15 mouse cellular contexts compared by ENCODE assay signal in genomic region chr6:103352405-103353124, GRCm38 (mm10).
DNase-seq lines count a peak whose midpoint lies in the region; ATAC-seq lines count a peak whose summit lies in the region.
"Had no signal": no experiment of that assay in that cellular context is flagged by ENCODE, and none has a peak within 500 bp of the region (broad histone marks: within the 10 kb centered on the region; RNA-seq: fewer than 3 reads in every experiment).

No protein-coding gene starts in this region.

- H3K4me3 ChIP-seq in forebrain, embryonic 15.5 days: no peak overlapping the region
- H3K4me3 ChIP-seq in forebrain, embryonic 10.5 days: no peak overlapping the region
- H3K4me3 ChIP-seq in midbrain, embryonic 16.5 days (ENCODE audit: low read depth, low read length): no peak overlapping the region
- H3K4me3 ChIP-seq in midbrain, embryonic 13.5 days (replicated peaks): no peak overlapping the region
- H3K4me3 ChIP-seq in hindbrain, embryonic 15.5 days: no peak overlapping the region
- no peak overlapping the region for H3K4me3 ChIP-seq in neural tube, embryonic 14.5 days (ENCODE audit: low read depth, low read length)
- no peak overlapping the region for H3K4me3 ChIP-seq in liver, embryonic 11.5 days (ENCODE audit: low read depth, low read length)
- H3K4me3 ChIP-seq: limb, embryonic 13.5 days; lung, embryonic 15.5 days; midbrain, embryonic 12.5 days had no signal

- H3K27me3 ChIP-seq in forebrain, embryonic 15.5 days: no peaks in the 10 kb centered on the region
- H3K27me3 ChIP-seq in forebrain, embryonic 10.5 days (ENCODE audit: poor library complexity, severe bottlenecking): no peaks in the 10 kb centered on the region
- H3K27me3 ChIP-seq in midbrain, embryonic 16.5 days (ENCODE audit: control insufficient read depth, insufficient read depth, low read depth, low read length): no peaks in the 10 kb centered on the region
- H3K27me3 ChIP-seq in midbrain, embryonic 13.5 days: no peaks in the 10 kb centered on the region
- H3K27me3 ChIP-seq in hindbrain, embryonic 15.5 days: no peaks in the 10 kb centered on the region
- no peaks in the 10 kb centered on the region for H3K27me3 ChIP-seq in neural tube, embryonic 14.5 days (ENCODE audit: control insufficient read depth, insufficient read depth, low read length)
- H3K27me3 ChIP-seq in liver, embryonic 11.5 days (replicated peaks; ENCODE audit: control insufficient read depth, insufficient read depth, low read length): no peaks in the 10 kb centered on the region
- H3K27me3 ChIP-seq: limb, embryonic 13.5 days; lung, embryonic 15.5 days; midbrain, embryonic 12.5 days had no signal

- H3K9ac ChIP-seq in forebrain, embryonic 15.5 days (replicated peaks): no peak overlapping the region
- no peak overlapping the region for H3K9ac ChIP-seq in midbrain, embryonic 16.5 days (ENCODE audit: low read depth, low read length)
- no peak overlapping the region for H3K9ac ChIP-seq in midbrain, embryonic 13.5 days (replicated peaks)
- no peak overlapping the region for H3K9ac ChIP-seq in hindbrain, embryonic 15.5 days
- no peak overlapping the region for H3K9ac ChIP-seq in neural tube, embryonic 14.5 days (replicated peaks; ENCODE audit: low read depth, low read length)
- no peak overlapping the region for H3K9ac ChIP-seq in liver, embryonic 11.5 days (ENCODE audit: low read depth, low read length)
- H3K9ac ChIP-seq: limb, embryonic 13.5 days; lung, embryonic 15.5 days; midbrain, embryonic 12.5 days had no signal

- peak; percentile 53; the same call in 1 of the 2 replicates for ATAC-seq in forebrain, embryonic 15.5 days (replicated peaks)
- 0 out of 2 replicates have a peak, but pooled peaks have one; percentile 51 for ATAC-seq in midbrain, embryonic 16.5 days
- no peak for ATAC-seq in midbrain, embryonic 13.5 days
- ATAC-seq in hindbrain, embryonic 15.5 days (ENCODE audit: low FRiP score, low read depth): peak; percentile 51
- ATAC-seq in neural tube, embryonic 14.5 days (ENCODE audit: low read depth): peak; percentile 54; the same call in 1 of the 2 replicates
- ATAC-seq in liver, embryonic 11.5 days (replicated peaks; ENCODE audit: low FRiP score): no peak

- peaks cover 22% of the 10 kb centered on the region for H3K4me1 ChIP-seq in forebrain, embryonic 15.5 days
- H3K4me1 ChIP-seq in forebrain, embryonic 10.5 days: no peaks in the 10 kb centered on the region
- H3K4me1 ChIP-seq in midbrain, embryonic 16.5 days (ENCODE audit: control insufficient read depth, insufficient read depth, low read length): peaks cover 3% of the 10 kb centered on the region; the same call in 1 of the 2 replicates
- H3K4me1 ChIP-seq in midbrain, embryonic 13.5 days (replicated peaks): 0 out of 2 replicates have a peak, but pooled peaks cover 3% of the 10 kb centered on the region
- 0 out of 2 replicates have a peak, but pooled peaks cover 4% of the 10 kb centered on the region for H3K4me1 ChIP-seq in hindbrain, embryonic 15.5 days (replicated peaks)
- no peaks in the 10 kb centered on the region for H3K4me1 ChIP-seq in neural tube, embryonic 14.5 days (ENCODE audit: control insufficient read depth, insufficient read depth, low read length)
- H3K4me1 ChIP-seq in liver, embryonic 11.5 days (replicated peaks; ENCODE audit: control insufficient read depth, insufficient read depth, low read length): no peaks in the 10 kb centered on the region
- H3K4me1 ChIP-seq: limb, embryonic 13.5 days; lung, embryonic 15.5 days; midbrain, embryonic 12.5 days had no signal

- no peak for DNase-seq in forebrain, embryonic 10.5 days (ENCODE audit: extremely low spot score, low spot score)
- DNase-seq in liver, embryonic 11.5 days (ENCODE audit: low spot score): no peak
- no peak for DNase-seq in gastrocnemius, postnatal 4 days (ENCODE audit: low spot score in 2 of 2)
- DNase-seq: adrenal gland, postnatal 10 days; cerebellum, adult 8-10 months; thymus, postnatal 14 days had no signal

- H3K4me2 ChIP-seq in forebrain, embryonic 15.5 days (replicated peaks): no peak overlapping the region
- no peak overlapping the region for H3K4me2 ChIP-seq in midbrain, embryonic 16.5 days (ENCODE audit: low read length)
- H3K4me2 ChIP-seq in midbrain, embryonic 13.5 days (replicated peaks): no peak overlapping the region
- H3K4me2 ChIP-seq in hindbrain, embryonic 15.5 days: no peak overlapping the region
- no peak overlapping the region for H3K4me2 ChIP-seq in neural tube, embryonic 14.5 days (ENCODE audit: low read depth, low read length)
- H3K4me2 ChIP-seq in liver, embryonic 11.5 days: no peak overlapping the region
- H3K4me2 ChIP-seq: limb, embryonic 13.5 days; lung, embryonic 15.5 days; midbrain, embryonic 12.5 days had no signal

- H3K9me3 ChIP-seq in forebrain, embryonic 15.5 days: no peaks in the 10 kb centered on the region
- no peaks in the 10 kb centered on the region for H3K9me3 ChIP-seq in forebrain, embryonic 10.5 days
- H3K9me3 ChIP-seq in midbrain, embryonic 16.5 days (replicated peaks; ENCODE audit: control insufficient read depth, low read length, poor library complexity, severe bottlenecking): no peaks in the 10 kb centered on the region
- H3K9me3 ChIP-seq in midbrain, embryonic 13.5 days: no peaks in the 10 kb centered on the region
- no peaks in the 10 kb centered on the region for H3K9me3 ChIP-seq in hindbrain, embryonic 15.5 days
- H3K9me3 ChIP-seq in neural tube, embryonic 14.5 days (ENCODE audit: control insufficient read depth, low read length): no peaks in the 10 kb centered on the region
- no peaks in the 10 kb centered on the region for H3K9me3 ChIP-seq in liver, embryonic 11.5 days (ENCODE audit: control insufficient read depth, low read length)
- H3K9me3 ChIP-seq: limb, embryonic 13.5 days; lung, embryonic 15.5 days; midbrain, embryonic 12.5 days had no signal

- H3K36me3 ChIP-seq in forebrain, embryonic 15.5 days: no peaks in the 10 kb centered on the region
- no peaks in the 10 kb centered on the region for H3K36me3 ChIP-seq in forebrain, embryonic 10.5 days (replicated peaks)
- H3K36me3 ChIP-seq in midbrain, embryonic 16.5 days (ENCODE audit: control insufficient read depth, insufficient read depth, low read length): no peaks in the 10 kb centered on the region
- no peaks in the 10 kb centered on the region for H3K36me3 ChIP-seq in midbrain, embryonic 13.5 days
- H3K36me3 ChIP-seq in hindbrain, embryonic 15.5 days: no peaks in the 10 kb centered on the region
- H3K36me3 ChIP-seq in neural tube, embryonic 14.5 days (ENCODE audit: control insufficient read depth, insufficient read depth, low read length): no peaks in the 10 kb centered on the region
- H3K36me3 ChIP-seq in liver, embryonic 11.5 days (ENCODE audit: control insufficient read depth, insufficient read depth, low read length): no peaks in the 10 kb centered on the region
- H3K36me3 ChIP-seq: limb, embryonic 13.5 days; lung, embryonic 15.5 days; midbrain, embryonic 12.5 days had no signal

- H3K27ac ChIP-seq in forebrain, embryonic 15.5 days (replicated peaks): peak overlapping the region; percentile 32; the same call in 1 of the 2 replicates
- H3K27ac ChIP-seq in forebrain, embryonic 10.5 days: no peak overlapping the region
- no peak overlapping the region for H3K27ac ChIP-seq in midbrain, embryonic 16.5 days (ENCODE audit: low read length)
- no peak overlapping the region for H3K27ac ChIP-seq in midbrain, embryonic 13.5 days
- H3K27ac ChIP-seq in hindbrain, embryonic 15.5 days (replicated peaks): no peak overlapping the region
- no peak overlapping the region for H3K27ac ChIP-seq in neural tube, embryonic 14.5 days (ENCODE audit: low read depth, low read length)
- no peak overlapping the region for H3K27ac ChIP-seq in liver, embryonic 11.5 days (ENCODE audit: low read depth, low read length)
- H3K27ac ChIP-seq: kidney, postnatal 0 days; limb, embryonic 13.5 days; lung, embryonic 15.5 days; midbrain, embryonic 12.5 days had no signal

- WGBS in forebrain, embryonic 15.5 days: 37% methylated on average over 3 of the region's 3 CpGs
- 86% methylated on average over 3 of the region's 3 CpGs for WGBS in forebrain, embryonic 10.5 days
- WGBS in midbrain, embryonic 16.5 days: 56% methylated on average over 3 of the region's 3 CpGs
- WGBS in midbrain, embryonic 13.5 days: 60% methylated on average over 3 of the region's 3 CpGs
- 34% methylated on average over 3 of the region's 3 CpGs for WGBS in hindbrain, embryonic 15.5 days
- WGBS in neural tube, embryonic 14.5 days: 32% methylated on average over 3 of the region's 3 CpGs
- 76% methylated on average over 3 of the region's 3 CpGs for WGBS in liver, embryonic 11.5 days

Comparison
In these comparisons a context has a peak if more than half of its experiments do, and no peak if none do; other contexts are left out.
1. ATAC-seq: peak in forebrain, embryonic 15.5 days (single experiment), midbrain, embryonic 16.5 days (single experiment), hindbrain, embryonic 15.5 days (single experiment) and neural tube, embryonic 14.5 days (single experiment); none in midbrain, embryonic 13.5 days (single experiment) and liver, embryonic 11.5 days (single experiment).